Mouse (Mus musculus): ENCODE measurements around the gene Spg7.

- TF ChIP-seq POLR2A (IDR thresholded peaks at IDR 0.05; ENCODE audit: borderline replicate concordance, insufficient read depth, low read length) (no peak), CTCF (IDR thresholded peaks at IDR 0.05; ENCODE audit: borderline replicate concordance, insufficient read depth, low read depth, low read length) (no peak)
These were observed 30.0 kb upstream of the Spg7 start for GRCm38 (mm10) chr8:123032730-123033129.

Measured in cerebellum, adult 2 months (tissue).